Mouse (Mus musculus) ES-Bruce4 (cell line): ENCODE measurements at regions not wholly inside any gene's neighbourhood (a gene's known extent, or its start where the extent isn't known, plus 50 kb on each side); places are given as distances from the start of the nearest gene placed in this dataset.

ENCODE experiments used
- CTCF ChIP-seq: IDR thresholded peaks from one replicate; pipeline ENCODE4 v1.8.1; 2011; ENCODE audit warnings: low read depth, low read length
- POLR2A ChIP-seq: IDR thresholded peaks from one replicate; pipeline ENCODE4 v1.8.1; 2011; ENCODE audit warnings: low read length; ENCODE audit not compliant: insufficient read depth

DNA sequence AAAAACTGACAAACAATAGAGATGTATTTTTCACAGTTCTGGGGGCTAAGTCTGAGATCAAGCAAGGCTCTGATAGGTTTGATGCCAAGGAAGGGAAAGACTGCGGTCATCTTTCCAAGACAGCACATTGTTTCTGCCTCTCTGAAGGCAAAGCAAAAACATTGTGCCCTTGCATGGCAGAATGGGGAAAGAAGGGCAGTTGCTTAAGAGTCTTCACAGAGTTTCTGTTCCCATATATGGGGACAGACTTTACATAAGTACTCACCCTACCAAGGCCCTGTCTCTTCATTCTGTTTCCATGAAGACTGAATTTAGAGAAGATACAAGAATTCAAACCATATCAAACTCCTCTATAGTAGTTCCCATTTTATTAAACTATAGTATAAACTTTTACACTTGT lies 70.5 kb downstream of the P2ry1 start:
- TF ChIP-seq POLR2A = no peak
- TF ChIP-seq CTCF = no peak
